26 mouse cellular contexts compared by ENCODE assay signal in the genomic region with DNA sequence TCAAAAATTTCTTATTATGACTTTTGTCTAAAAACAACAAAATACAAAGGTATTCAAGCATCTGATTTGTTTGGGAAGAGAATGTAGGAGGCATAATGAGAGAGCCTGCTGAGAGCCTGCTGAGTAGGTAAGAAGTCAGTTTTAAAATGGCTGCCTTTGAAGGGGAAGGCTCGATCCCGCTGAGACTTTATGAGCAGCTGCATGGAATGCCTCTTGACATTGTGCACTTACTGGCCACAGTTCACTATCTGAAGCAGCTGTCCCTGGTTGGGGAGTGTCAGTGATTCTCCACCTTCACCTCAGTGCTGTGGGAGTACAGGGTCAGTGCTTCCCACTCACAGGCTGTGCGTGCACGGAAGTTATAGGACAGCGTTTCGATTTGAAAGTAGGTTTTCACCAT.
DNase-seq lines count a peak whose midpoint lies in the region; ATAC-seq and TF ChIP-seq lines count a peak whose summit lies in the region.
"Had no signal": no experiment of that assay in that cellular context is flagged by ENCODE, and none has a peak within 500 bp of the region (broad histone marks: within the 10 kb centered on the region; RNA-seq: fewer than 3 reads in every experiment).

No protein-coding gene starts in this region.

- no peak overlapping the region for H3K9ac ChIP-seq in limb, embryonic 12.5 days (replicated peaks)
- H3K9ac ChIP-seq: embryonic facial prominence, embryonic 12.5 days; embryonic facial prominence, embryonic 15.5 days; forebrain, postnatal 0 days; heart, embryonic 13.5 days; hindbrain, embryonic 14.5 days had no signal

- no peak for TF ChIP-seq POLR2A in testis, adult 2 months (IDR thresholded peaks at IDR 0.05; ENCODE audit: control insufficient read depth, low read depth, low read length)

- H3K36me3 ChIP-seq in testis, adult 2 months (ENCODE audit: control insufficient read depth, insufficient read depth, low read length), result no peaks in the 10 kb centered on the region
- no peaks in the 10 kb centered on the region for H3K36me3 ChIP-seq in limb, embryonic 12.5 days
- H3K36me3 ChIP-seq: embryonic facial prominence, embryonic 12.5 days; embryonic facial prominence, embryonic 15.5 days; heart, embryonic 13.5 days had no signal

- H3K27me3 ChIP-seq in testis, adult 2 months (ENCODE audit: control insufficient read depth, insufficient read depth, low read length), result no peaks in the 10 kb centered on the region
- no peaks in the 10 kb centered on the region for H3K27me3 ChIP-seq in limb, embryonic 12.5 days
- H3K27me3 ChIP-seq: embryonic facial prominence, embryonic 12.5 days; embryonic facial prominence, embryonic 15.5 days; heart, embryonic 13.5 days had no signal

- 57% methylated on average over 6 of the region's 6 CpGs for WGBS in limb, embryonic 12.5 days

- no peak for TF ChIP-seq CTCF in testis, adult 2 months (IDR thresholded peaks at IDR 0.05; ENCODE audit: control insufficient read depth, insufficient read depth, insufficient replicate concordance, low read depth, low read length)

- no peak overlapping the region for H3K27ac ChIP-seq in testis, adult 2 months (ENCODE audit: control insufficient read depth, insufficient read depth, low read depth, low read length)
- 0 out of 2 replicates have a peak overlapping the region, but pooled peaks have one; percentile 23 for H3K27ac ChIP-seq in limb, embryonic 12.5 days
- H3K27ac ChIP-seq: embryonic facial prominence, embryonic 12.5 days; embryonic facial prominence, embryonic 15.5 days; heart, embryonic 13.5 days; hindbrain, embryonic 14.5 days; hindbrain, postnatal 0 days had no signal

- peak overlapping the region; percentile 46 for H3K4me3 ChIP-seq in testis, adult 2 months (ENCODE audit: control insufficient read depth, low read depth, low read length)
- H3K4me3 ChIP-seq in limb, embryonic 12.5 days (replicated peaks), result no peak overlapping the region
- H3K4me3 ChIP-seq: embryonic facial prominence, embryonic 12.5 days; embryonic facial prominence, embryonic 15.5 days; heart, embryonic 13.5 days had no signal

- peaks cover 4% of the 10 kb centered on the region for H3K4me1 ChIP-seq in testis, adult 2 months (ENCODE audit: control insufficient read depth, insufficient read depth, low read length)
- H3K4me1 ChIP-seq in limb, embryonic 12.5 days (replicated peaks), result 0 out of 2 replicates have a peak, but pooled peaks cover 3% of the 10 kb centered on the region
- H3K4me1 ChIP-seq: embryonic facial prominence, embryonic 12.5 days; embryonic facial prominence, embryonic 15.5 days; heart, embryonic 13.5 days had no signal

- no peak overlapping the region for H3K4me2 ChIP-seq in limb, embryonic 12.5 days
- H3K4me2 ChIP-seq: embryonic facial prominence, embryonic 12.5 days; embryonic facial prominence, embryonic 15.5 days; heart, embryonic 13.5 days; hindbrain, embryonic 14.5 days had no signal

- DNase-seq in testis, postnatal 10 days (ENCODE audit: low spot score), result no peak
- DNase-seq in ZHBTc4 (ENCODE audit: low read depth, low spot score), result peak; percentile 60
- DNase-seq in gastrocnemius, adult 18-20 months (ENCODE audit: low spot score), result no peak
- DNase-seq in adrenal gland, adult 18-20 months (ENCODE audit: low spot score in 2 of 2), result no peak
- DNase-seq: adrenal gland, postnatal 10 days; adrenal gland, postnatal 36 days; cerebellum, adult 2 months; cerebellum, adult 9-11 months; cerebellum, postnatal 25 days; forebrain, postnatal 0 days; gastrocnemius, postnatal 25 days; heart, adult 18-20 months; heart, postnatal 14 days; heart, postnatal 4 days had no signal

- ATAC-seq in limb, embryonic 12.5 days (ENCODE audit: insufficient number of reproducible peaks, insufficient read depth, low FRiP score, low TSS enrichment, low read depth), result no peak; the same call in 1 of the 2 replicates
- ATAC-seq: activated CD4-positive, CD25-positive, alpha-beta regulatory T cell, adult 4 months; CD4-positive, CD25-positive, alpha-beta regulatory T cell, adult 4 months; forebrain, embryonic 14.5 days; forebrain, postnatal 0 days; hindbrain, postnatal 0 days; inflammation-experienced regulatory T-cells, adult 6 months; Patski had no signal

- H3K9me3 ChIP-seq in limb, embryonic 12.5 days, result peaks cover 7% of the 10 kb centered on the region; the same call in 1 of the 2 replicates
- H3K9me3 ChIP-seq: embryonic facial prominence, embryonic 15.5 days; heart, embryonic 13.5 days had no signal
